Mouse (Mus musculus): ENCODE results near the gene Sag. TPM values are rescaled to one million over a fixed set of nuclear protein-coding genes. Genes with fewer than 3 reads are reported as not detected.

Sag gene
- total and polyA plus RNA-seq, 2 experiments = 0.09 to 0.15 TPM

DNA sequence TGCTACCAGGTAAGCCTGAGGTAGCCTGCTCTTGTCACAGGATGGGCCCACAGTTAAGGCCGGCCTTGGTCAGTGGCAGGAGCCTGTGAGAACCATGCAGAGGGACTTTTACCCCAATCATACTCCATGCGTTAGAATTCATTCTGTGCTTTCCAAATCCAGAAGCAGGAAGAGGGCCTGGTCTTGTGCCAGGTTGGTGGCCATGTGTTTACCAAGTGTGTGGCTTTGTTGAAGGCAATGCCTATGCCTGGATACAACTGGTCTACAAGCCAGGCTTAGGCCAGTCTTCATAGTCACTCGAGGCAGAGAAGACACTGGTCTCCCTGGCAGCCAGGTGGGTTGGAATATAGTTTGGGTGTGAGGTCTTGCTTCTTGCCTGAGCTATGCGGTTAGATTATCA is 88.2 kb downstream of the Sag start:
- TF ChIP-seq CTCF (IDR thresholded peaks at IDR 0.05; ENCODE audit: low read depth, low read length) = no peak
- TF ChIP-seq POLR2A (IDR thresholded peaks at IDR 0.05; ENCODE audit: extremely low read depth, insufficient read depth, low read length) = no peak
- 31% methylated on average over 4 of the region's 4 CpGs for WGBS
- Histone ChIP-seq H3K4me1 (ENCODE audit: control insufficient read depth, insufficient read depth, low read length) (peaks cover 27% of the 10 kb centered on the region), H3K27me3 (ENCODE audit: control insufficient read depth, insufficient read depth, low read length) (no peaks in the 10 kb centered on the region), H3K79me2 (ENCODE audit: control insufficient read depth, insufficient read depth, low read length) (no peaks in the 10 kb centered on the region), H3K4me3 (ENCODE audit: insufficient read depth, low read depth, low read length) (no peak overlapping the region), H3K9ac (ENCODE audit: low read depth, low read length) (no peak overlapping the region), H3K27ac (replicated peaks; ENCODE audit: insufficient read depth, low read depth, low read length) (peak overlapping the region; percentile 99), H3K36me3 (ENCODE audit: control insufficient read depth, insufficient read depth, low read length) (no peaks in the 10 kb centered on the region)
- peak; percentile 81 for DNase-seq (ENCODE audit: extremely low read depth, low read depth, low spot score)

DNA sequence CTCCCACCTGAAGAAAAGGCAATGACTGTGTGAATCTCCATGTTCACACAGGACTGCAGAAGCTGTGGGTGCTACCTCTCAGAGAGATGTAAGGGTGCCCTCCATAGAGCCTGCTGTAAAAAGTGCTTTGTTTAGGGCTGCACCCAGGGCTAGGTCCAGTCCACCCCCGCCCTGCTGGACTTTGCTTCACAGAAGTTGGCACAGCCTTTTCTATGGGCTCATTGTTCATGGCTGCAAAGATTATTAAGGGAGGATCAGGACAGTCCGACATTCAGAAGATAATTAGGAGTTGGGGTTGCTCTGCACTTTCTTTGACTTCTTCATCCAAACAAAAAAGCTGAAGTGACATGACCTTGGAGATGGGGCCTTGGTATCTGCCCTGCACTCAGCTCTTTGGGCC is 89.0 kb downstream of the Sag start:
- TF ChIP-seq CTCF (IDR thresholded peaks at IDR 0.05; ENCODE audit: low read depth, low read length) (no peak), POLR2A (IDR thresholded peaks at IDR 0.05; ENCODE audit: extremely low read depth, insufficient read depth, low read length) (no peak)
- Histone ChIP-seq H3K79me2 (ENCODE audit: control insufficient read depth, insufficient read depth, low read length) (no peaks in the 10 kb centered on the region), H3K36me3 (ENCODE audit: control insufficient read depth, insufficient read depth, low read length) (no peaks in the 10 kb centered on the region), H3K27ac (replicated peaks; ENCODE audit: insufficient read depth, low read depth, low read length) (peak overlapping the region; percentile 65), H3K4me3 (ENCODE audit: insufficient read depth, low read depth, low read length) (no peak overlapping the region), H3K27me3 (ENCODE audit: control insufficient read depth, insufficient read depth, low read length) (no peaks in the 10 kb centered on the region), H3K9ac (ENCODE audit: low read depth, low read length) (no peak overlapping the region), H3K4me1 (ENCODE audit: control insufficient read depth, insufficient read depth, low read length) (peaks cover 31% of the 10 kb centered on the region)
- peak; percentile 85 for DNase-seq (ENCODE audit: extremely low read depth, low read depth, low spot score)
- WGBS = 16% methylated on average over 2 of the region's 2 CpGs

GRCm38 (mm10) chr1:87893414-87893813 is 89.9 kb downstream of the Sag start:
- TF ChIP-seq CTCF (IDR thresholded peaks at IDR 0.05; ENCODE audit: low read depth, low read length) (no peak), POLR2A (IDR thresholded peaks at IDR 0.05; ENCODE audit: extremely low read depth, insufficient read depth, low read length) (no peak)
- Histone ChIP-seq H3K36me3 (ENCODE audit: control insufficient read depth, insufficient read depth, low read length) (no peaks in the 10 kb centered on the region), H3K4me1 (ENCODE audit: control insufficient read depth, insufficient read depth, low read length) (peaks cover 31% of the 10 kb centered on the region), H3K9ac (ENCODE audit: low read depth, low read length) (no peak overlapping the region), H3K4me3 (ENCODE audit: insufficient read depth, low read depth, low read length) (no peak overlapping the region), H3K79me2 (ENCODE audit: control insufficient read depth, insufficient read depth, low read length) (no peaks in the 10 kb centered on the region), H3K27me3 (ENCODE audit: control insufficient read depth, insufficient read depth, low read length) (no peaks in the 10 kb centered on the region), H3K27ac (replicated peaks; ENCODE audit: insufficient read depth, low read depth, low read length) (no peak overlapping the region; the same call in 1 of the 2 replicates)
- 41% methylated on average over 4 of the region's 4 CpGs for WGBS
- DNase-seq (ENCODE audit: extremely low read depth, low read depth, low spot score) = peak; percentile 69

Other genes starting within 250 kb of the Sag start
- 28.3 and 29.7 TPM in 2 replicates for gene Ngef, start 229.8 kb upstream of the Sag start, total RNA-seq (2014; rRNA removed)
- 21.5 and 25.1 TPM in 2 replicates for gene Ngef, start 229.8 kb upstream of the Sag start, polyA plus RNA-seq (2012; rRNA removed)
- 7.6 and 14.4 TPM in 2 replicates for gene Inpp5d, start 183.4 kb upstream of the Sag start, total RNA-seq (2014; rRNA removed)
- 3.7 and 4.3 TPM in 2 replicates for gene Inpp5d, start 183.4 kb upstream of the Sag start, polyA plus RNA-seq (2012; rRNA removed)
- gene Atg16l1, start 47.8 kb upstream of the Sag start, total RNA-seq (2014; rRNA removed) = 30.5 and 33.2 TPM in 2 replicates
- gene Atg16l1, start 47.8 kb upstream of the Sag start, polyA plus RNA-seq (2012; rRNA removed) = 17.6 and 23.1 TPM in 2 replicates
- 12.4 and 14.8 TPM in 2 replicates for gene Dgkd, start 49.6 kb downstream of the Sag start, total RNA-seq (2014; rRNA removed)
- 7.1 and 9.6 TPM in 2 replicates for gene Dgkd, start 49.6 kb downstream of the Sag start, polyA plus RNA-seq (2012; rRNA removed)
- 29.4 and 29.8 TPM in 2 replicates for gene Usp40, start 204.9 kb downstream of the Sag start, total RNA-seq (2014; rRNA removed)
- 6.4 and 8.6 TPM in 2 replicates for gene Usp40, start 204.9 kb downstream of the Sag start, polyA plus RNA-seq (2012; rRNA removed)

All from liver, adult 2 months (tissue).